Comparison of ENCODE assay signal across 8 mouse cellular contexts in the genomic region with DNA sequence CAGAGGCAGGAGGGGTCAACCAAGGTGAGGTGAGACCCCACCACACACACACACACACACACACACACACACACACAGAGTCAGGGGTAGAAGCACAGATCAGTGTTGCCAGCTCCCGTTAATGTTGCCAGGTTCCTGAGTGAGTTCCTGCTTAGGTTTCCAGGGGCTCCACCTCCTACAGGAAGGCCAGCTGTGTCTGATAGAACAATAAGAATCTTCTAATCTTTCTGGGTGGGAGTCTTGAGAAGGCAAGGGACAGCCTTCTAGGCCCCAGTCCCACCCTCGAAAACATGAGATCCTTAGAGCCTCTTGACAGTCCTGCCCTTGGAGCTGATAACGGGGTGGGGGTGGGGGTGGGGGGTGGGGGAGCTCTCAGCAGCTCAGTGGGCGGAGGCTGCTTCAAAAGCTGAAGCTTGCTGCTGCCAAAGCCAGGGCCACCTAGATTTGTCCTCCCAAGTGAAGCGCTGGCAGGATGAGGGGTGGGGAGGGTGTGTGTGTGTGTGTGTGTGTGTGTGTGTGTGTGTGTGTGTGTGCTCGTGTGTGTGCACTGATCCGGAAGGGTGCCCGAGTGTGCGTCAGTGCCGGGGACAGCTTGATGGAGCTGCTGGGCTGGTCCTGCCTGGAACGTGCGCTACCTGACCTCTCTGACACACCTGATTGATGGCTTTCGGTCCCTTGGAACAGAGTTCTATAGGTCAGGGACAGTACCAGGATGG. TPM values are rescaled to one million over a fixed set of nuclear protein-coding genes. Genes with fewer than 3 reads are reported as not detected.
DNase-seq lines count a peak whose midpoint lies in the region; ATAC-seq and TF ChIP-seq lines count a peak whose summit lies in the region.

No protein-coding gene starts in this region.

- no peak for DNase-seq in neural tube, embryonic 11.5 days (ENCODE audit: low spot score)
- no peak for DNase-seq in neural tube, embryonic 10.5 days (ENCODE audit: extremely low spot score, low spot score)
- peak; percentile 57 to 72 for DNase-seq in heart, adult 2 months
- DNase-seq in lung, adult 2 months = peak; percentile 61
- DNase-seq in T-cell, adult 2 months (ENCODE audit: low spot score) = no peak
- no peak for DNase-seq in thymus, postnatal 4 days
- no peak for DNase-seq in embryo, embryonic 10.5 days (ENCODE audit: low spot score)

- TF ChIP-seq EP300 in heart, adult 2 months (IDR thresholded peaks at IDR 0.05; ENCODE audit: insufficient read depth, low read depth, low read length) = peak; percentile 75

- no peaks in the 10 kb centered on the region for H3K79me2 ChIP-seq in heart, adult 2 months (replicated peaks; ENCODE audit: control insufficient read depth, insufficient read depth, low read length)

- no peak overlapping the region for H3K9ac ChIP-seq in neural tube, embryonic 11.5 days (ENCODE audit: low read length)
- peak overlapping the region; percentile 47 for H3K9ac ChIP-seq in heart, adult 2 months (ENCODE audit: low read depth, low read length)
- H3K9ac ChIP-seq in intestine, postnatal 0 days (ENCODE audit: low read depth, low read length) = no peak overlapping the region

- TF ChIP-seq POLR2A in heart, adult 2 months (IDR thresholded peaks at IDR 0.05; ENCODE audit: insufficient read depth, low read depth, low read length) = peak; percentile 53
- peak; percentile 80; the same call in 1 of the 2 replicates for TF ChIP-seq POLR2A in lung, adult 2 months (IDR thresholded peaks at IDR 0.05; ENCODE audit: borderline replicate concordance, extremely low read depth, low read depth, low read length)

- H3K4me3 ChIP-seq in neural tube, embryonic 11.5 days (ENCODE audit: low read depth, low read length) = 0 out of 2 replicates have a peak overlapping the region, but pooled peaks have one; percentile 63
- peak overlapping the region; percentile 66 for H3K4me3 ChIP-seq in heart, adult 2 months
- no peak overlapping the region for H3K4me3 ChIP-seq in intestine, postnatal 0 days (ENCODE audit: low read depth, low read length)
- peak overlapping the region; percentile 85 for H3K4me3 ChIP-seq in lung, adult 2 months (replicated peaks; ENCODE audit: extremely low read depth, low read depth, low read length)

- H3K4me1 ChIP-seq in neural tube, embryonic 11.5 days (ENCODE audit: control insufficient read depth, insufficient read depth, low read length) = no peaks in the 10 kb centered on the region
- H3K4me1 ChIP-seq in heart, adult 2 months (ENCODE audit: control insufficient read depth, insufficient read depth, low read length) = peaks cover 12% of the 10 kb centered on the region
- H3K4me1 ChIP-seq in intestine, postnatal 0 days (replicated peaks; ENCODE audit: control insufficient read depth, insufficient read depth, low read length) = 0 out of 2 replicates have a peak, but pooled peaks cover 4% of the 10 kb centered on the region
- H3K4me1 ChIP-seq in lung, adult 2 months (ENCODE audit: control insufficient read depth, insufficient read depth, low read length) = peaks cover 16% of the 10 kb centered on the region

- H3K4me2 ChIP-seq in neural tube, embryonic 11.5 days (ENCODE audit: low read depth) = peak overlapping the region; percentile 39
- H3K4me2 ChIP-seq in intestine, postnatal 0 days (replicated peaks; ENCODE audit: low read depth) = peak overlapping the region; percentile 43

- H3K9me3 ChIP-seq in neural tube, embryonic 11.5 days (ENCODE audit: control insufficient read depth, low read length) = no peaks in the 10 kb centered on the region
- no peaks in the 10 kb centered on the region for H3K9me3 ChIP-seq in intestine, postnatal 0 days (ENCODE audit: control insufficient read depth)

- TF ChIP-seq CTCF in heart, adult 2 months (IDR thresholded peaks at IDR 0.05) = no peak
- TF ChIP-seq CTCF in intestine, postnatal 0 days (IDR thresholded peaks at IDR 0.05; ENCODE audit: low read depth) = no peak
- no peak for TF ChIP-seq CTCF in lung, adult 2 months (IDR thresholded peaks at IDR 0.05; ENCODE audit: insufficient read depth, low read length)

- H3K27ac ChIP-seq in neural tube, embryonic 11.5 days (ENCODE audit: low read depth, low read length) = no peak overlapping the region
- peak overlapping the region; percentile 88 for H3K27ac ChIP-seq in heart, adult 2 months
- peak overlapping the region; percentile 28; the same call in 1 of the 2 replicates for H3K27ac ChIP-seq in intestine, postnatal 0 days (ENCODE audit: low read depth, low read length)

- ATAC-seq in neural tube, embryonic 11.5 days (ENCODE audit: insufficient read depth, low FRiP score, low TSS enrichment) = no peak
- no peak for ATAC-seq in intestine, postnatal 0 days

- WGBS in neural tube, embryonic 11.5 days = 56% methylated on average over 13 of the region's 13 CpGs
- WGBS in heart, adult 2 months = 10% methylated on average over 13 of the region's 13 CpGs
- 20% methylated on average over 13 of the region's 13 CpGs for WGBS in intestine, postnatal 0 days
- 29% methylated on average over 13 of the region's 13 CpGs for WGBS in lung, adult 2 months

- no peaks in the 10 kb centered on the region for H3K27me3 ChIP-seq in neural tube, embryonic 11.5 days (ENCODE audit: control insufficient read depth, insufficient read depth, low read length)
- H3K27me3 ChIP-seq in heart, adult 2 months (ENCODE audit: control insufficient read depth, insufficient read depth, low read length) = no peaks in the 10 kb centered on the region
- no peaks in the 10 kb centered on the region for H3K27me3 ChIP-seq in intestine, postnatal 0 days (replicated peaks; ENCODE audit: control insufficient read depth, insufficient read depth, low read length)

- intact Hi-C loops in heart, adult 2 months (cut with DNase I) = no loop called here

- no peaks in the 10 kb centered on the region for H3K36me3 ChIP-seq in neural tube, embryonic 11.5 days (ENCODE audit: control insufficient read depth, insufficient read depth, low read length)
- no peaks in the 10 kb centered on the region for H3K36me3 ChIP-seq in heart, adult 2 months (ENCODE audit: control insufficient read depth, insufficient read depth, low read length)
- H3K36me3 ChIP-seq in intestine, postnatal 0 days (ENCODE audit: control insufficient read depth, insufficient read depth) = no peaks in the 10 kb centered on the region

RNA-seq across cellular contexts. Expression of a gene that starts 3.4 kb away (rescaled TPM):
- 23.9 and 29.5 TPM in 2 replicates for polyA plus RNA-seq in neural tube, embryonic 11.5 days (2014; fragmentation: Nextera tagmentation; extraction: Ambion mirVana)
- 10 to 100 TPM; 18.9 to 23.5 TPM for total RNA-seq in heart, adult 2 months (2021)
- 23.4 and 27.8 TPM in 2 replicates for polyA plus RNA-seq in heart, adult 2 months (2012; rRNA removed)
- 6.3 and 7.8 TPM in 2 replicates for polyA plus RNA-seq in intestine, postnatal 0 days (2015; fragmentation: Nextera tagmentation; extraction: Ambion mirVana)
- polyA plus RNA-seq in lung, adult 2 months (2012; rRNA removed) = 40.1 and 67.8 TPM in 2 replicates

RNA-seq across cellular contexts. Expression of a gene that starts 41.7 kb away (rescaled TPM):
- polyA plus RNA-seq in neural tube, embryonic 11.5 days (2014; fragmentation: Nextera tagmentation; extraction: Ambion mirVana) = 24.1 and 30.7 TPM in 2 replicates
- 10 to 100 TPM; 45.6 to 49.5 TPM for total RNA-seq in heart, adult 2 months (2021)
- polyA plus RNA-seq in heart, adult 2 months (2012; rRNA removed) = 42.3 and 49.8 TPM in 2 replicates
- polyA plus RNA-seq in intestine, postnatal 0 days (2015; fragmentation: Nextera tagmentation; extraction: Ambion mirVana) = 13.3 and 15.3 TPM in 2 replicates
- 21.8 and 26.9 TPM in 2 replicates for polyA plus RNA-seq in lung, adult 2 months (2012; rRNA removed)

Comparison
In these comparisons a context has a peak if more than half of its experiments do, and no peak if none do; other contexts are left out.
1. DNase-seq: peak in heart, adult 2 months (2 of 2) and lung, adult 2 months (single experiment); none in neural tube, embryonic 11.5 days (single experiment), neural tube, embryonic 10.5 days (single experiment), T-cell, adult 2 months (single experiment), thymus, postnatal 4 days (single experiment) and embryo, embryonic 10.5 days (single experiment).